Mouse (Mus musculus) kidney, adult 18-20 months (tissue): ENCODE results near the gene Kdm4b.

Source experiments
- DNase-seq: peaks from one replicate; pipeline ENCODE4 v3.0.0; 2021

The Kdm4b gene

DNA sequence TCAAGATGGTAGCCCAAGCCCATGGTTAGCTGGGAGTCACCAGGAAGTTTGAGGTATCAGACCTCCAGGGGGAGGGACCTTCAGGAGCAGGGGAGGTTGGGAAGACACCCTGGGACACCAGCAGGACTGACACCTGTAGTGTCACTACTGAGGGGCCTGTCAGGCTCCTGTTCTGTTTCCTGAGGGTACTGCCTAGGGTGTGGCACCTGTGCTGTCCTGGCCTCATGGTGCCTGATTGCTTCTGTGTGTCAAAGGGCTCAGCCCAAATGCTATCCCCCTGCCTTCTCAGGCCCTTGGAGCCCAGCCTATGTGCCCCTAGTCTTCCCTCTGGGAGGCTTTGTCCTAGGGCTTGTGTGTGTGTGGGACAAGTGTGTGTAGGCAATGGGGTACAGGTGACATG is 22.7 kb downstream of the Kdm4b start:
- DNase-seq, result no peak

GRCm38 (mm10) chr17:56350694-56351093 is 24.8 kb downstream of the Kdm4b start:
- DNase-seq, result peak; percentile 84

- peak; percentile 73 for DNase-seq
Measured at GRCm38 (mm10) chr17:56356921-56357885, 31.3 kb downstream of the Kdm4b start.

DNA sequence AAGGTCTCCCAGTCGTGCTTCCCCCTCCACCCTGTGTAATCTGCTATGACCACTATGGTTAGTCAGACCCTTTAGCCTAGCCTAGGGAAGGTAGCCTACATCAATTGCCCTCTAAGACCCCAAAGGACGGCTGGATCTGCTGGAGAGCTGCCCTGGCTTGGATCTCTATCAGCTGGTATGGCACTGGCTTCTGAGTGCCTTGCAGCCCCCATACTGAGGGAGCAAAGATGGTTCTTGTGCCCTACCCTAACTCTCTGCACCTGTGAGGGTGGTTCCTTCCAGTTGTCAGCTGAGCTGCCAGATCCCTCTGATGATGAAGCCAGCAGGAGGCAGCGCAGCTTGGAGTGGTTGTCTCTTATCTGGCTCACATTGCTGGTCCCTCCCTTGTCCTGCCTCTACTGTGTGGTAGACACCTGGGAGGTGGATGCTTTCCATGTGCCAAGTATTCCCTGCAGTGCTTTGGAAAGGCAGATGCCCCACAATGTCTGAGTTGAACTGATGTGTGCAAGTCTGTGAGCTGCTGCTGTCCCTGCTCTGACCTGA is 33.4 kb downstream of the Kdm4b start:
- DNase-seq, result no peak

DNA sequence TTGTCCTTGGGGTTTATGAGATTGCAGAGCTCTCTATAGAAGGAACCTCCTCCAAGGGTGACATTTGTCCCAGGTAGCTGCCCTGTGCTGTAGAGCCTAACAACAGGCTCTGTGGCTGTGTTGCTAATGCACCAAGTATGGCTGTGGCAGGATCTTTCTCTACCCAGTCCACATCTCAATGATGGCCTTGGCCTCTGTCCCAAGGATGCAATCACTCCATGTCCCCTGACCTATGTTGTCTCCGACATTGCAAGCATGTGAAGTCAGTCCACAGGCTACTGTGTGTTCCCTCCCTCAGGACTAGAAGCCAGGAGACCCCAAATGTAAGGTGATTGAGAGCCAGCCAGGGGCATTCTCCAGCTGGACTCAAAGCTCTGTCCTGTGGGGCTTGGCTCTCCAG is 34.0 kb downstream of the Kdm4b start:
- DNase-seq, result no peak

- DNase-seq, result no peak
Measured at GRCm38 (mm10) chr17:56360451-56360850, 34.6 kb downstream of the Kdm4b start.

DNA sequence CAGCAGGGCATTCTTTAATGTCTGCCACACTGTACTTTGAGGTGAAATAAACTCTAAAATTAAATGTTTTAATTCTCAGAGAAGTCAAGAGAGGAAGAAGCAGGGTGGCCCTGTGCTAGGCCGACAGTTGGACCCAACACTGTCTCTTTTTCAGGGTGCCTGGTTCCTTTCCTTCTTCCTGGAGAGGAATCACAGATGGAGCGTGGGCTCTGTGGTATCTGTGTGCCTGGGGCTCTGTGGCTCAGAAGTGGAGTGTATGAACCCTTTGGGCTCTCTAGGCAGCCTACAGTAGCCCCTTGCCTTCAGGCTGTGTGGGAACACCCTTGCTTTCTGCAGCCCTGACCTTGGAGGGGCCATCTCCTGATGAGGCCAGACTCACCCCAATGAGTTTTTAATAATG is 35.7 kb downstream of the Kdm4b start:
- DNase-seq, result no peak

GRCm38 (mm10) chr17:56365791-56366673 is 40.2 kb downstream of the Kdm4b start:
- no peak for DNase-seq

DNA sequence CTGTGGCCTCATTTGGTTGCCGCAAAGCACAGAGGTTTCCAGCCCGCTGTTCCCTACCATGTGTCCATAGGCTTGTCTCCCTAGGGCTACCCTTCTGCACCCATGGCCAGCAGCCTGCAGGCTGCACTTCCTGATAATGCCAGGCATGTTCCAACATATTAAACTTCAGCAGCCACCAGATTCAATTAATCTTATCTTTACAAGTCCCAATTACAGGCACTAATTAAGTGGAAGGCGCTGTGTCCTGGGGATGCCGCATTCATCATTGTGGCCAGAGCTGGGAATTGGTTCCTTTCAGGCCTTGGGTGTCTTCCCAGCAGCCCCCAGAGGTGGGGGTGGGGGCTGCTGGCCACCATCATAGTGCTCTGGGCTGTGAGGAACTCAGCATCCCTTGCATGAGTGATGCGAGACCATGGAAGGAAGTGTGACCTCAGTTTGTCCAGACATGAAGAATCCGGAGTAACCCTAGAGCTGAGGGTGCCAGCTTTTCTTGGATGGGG is 42.5 kb downstream of the Kdm4b start:
- no peak for DNase-seq

DNA sequence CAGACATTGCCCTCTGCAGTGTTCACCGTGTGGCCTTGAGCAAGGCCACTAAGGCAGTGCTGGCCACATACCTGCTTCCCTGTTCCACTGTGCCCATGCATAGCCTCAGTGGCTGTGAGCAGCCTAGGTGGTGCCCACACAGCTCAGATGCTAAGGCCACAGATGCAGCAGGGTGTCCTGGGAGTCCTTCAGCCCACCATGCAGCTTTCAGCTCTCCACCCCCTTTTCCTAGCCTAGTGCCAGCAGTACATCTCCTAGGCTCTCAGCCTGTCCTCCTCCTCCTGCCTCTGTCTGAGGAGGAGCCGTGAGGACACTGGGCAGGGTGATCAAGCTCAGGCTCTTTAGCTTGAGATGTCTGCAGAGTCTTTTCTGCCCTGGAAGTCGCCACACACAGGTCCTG is 44.2 kb downstream of the Kdm4b start:
- no peak for DNase-seq

- no peak for DNase-seq
Measured at GRCm38 (mm10) chr17:56371029-56371660, 45.3 kb downstream of the Kdm4b start.

DNA sequence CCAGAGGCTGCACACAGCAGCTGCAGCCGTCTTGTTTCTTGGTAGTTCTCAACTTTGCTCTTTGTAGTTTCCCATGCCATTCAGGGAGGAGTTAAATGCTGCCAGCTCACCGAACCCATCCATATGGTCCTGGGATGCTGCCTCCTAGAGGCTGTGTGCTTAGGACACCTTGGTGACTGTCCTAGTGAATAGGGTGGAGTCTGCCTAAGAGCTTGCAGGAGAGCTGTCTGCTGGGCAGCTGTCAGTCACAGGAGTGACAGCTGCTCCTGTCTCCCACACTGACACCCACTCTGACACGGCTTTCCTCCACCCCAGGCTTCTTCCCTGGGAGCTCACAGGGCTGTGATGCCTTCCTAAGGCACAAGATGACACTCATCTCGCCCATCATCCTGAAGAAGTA is 46.2 kb downstream of the Kdm4b start:
- DNase-seq, result no peak

DNA sequence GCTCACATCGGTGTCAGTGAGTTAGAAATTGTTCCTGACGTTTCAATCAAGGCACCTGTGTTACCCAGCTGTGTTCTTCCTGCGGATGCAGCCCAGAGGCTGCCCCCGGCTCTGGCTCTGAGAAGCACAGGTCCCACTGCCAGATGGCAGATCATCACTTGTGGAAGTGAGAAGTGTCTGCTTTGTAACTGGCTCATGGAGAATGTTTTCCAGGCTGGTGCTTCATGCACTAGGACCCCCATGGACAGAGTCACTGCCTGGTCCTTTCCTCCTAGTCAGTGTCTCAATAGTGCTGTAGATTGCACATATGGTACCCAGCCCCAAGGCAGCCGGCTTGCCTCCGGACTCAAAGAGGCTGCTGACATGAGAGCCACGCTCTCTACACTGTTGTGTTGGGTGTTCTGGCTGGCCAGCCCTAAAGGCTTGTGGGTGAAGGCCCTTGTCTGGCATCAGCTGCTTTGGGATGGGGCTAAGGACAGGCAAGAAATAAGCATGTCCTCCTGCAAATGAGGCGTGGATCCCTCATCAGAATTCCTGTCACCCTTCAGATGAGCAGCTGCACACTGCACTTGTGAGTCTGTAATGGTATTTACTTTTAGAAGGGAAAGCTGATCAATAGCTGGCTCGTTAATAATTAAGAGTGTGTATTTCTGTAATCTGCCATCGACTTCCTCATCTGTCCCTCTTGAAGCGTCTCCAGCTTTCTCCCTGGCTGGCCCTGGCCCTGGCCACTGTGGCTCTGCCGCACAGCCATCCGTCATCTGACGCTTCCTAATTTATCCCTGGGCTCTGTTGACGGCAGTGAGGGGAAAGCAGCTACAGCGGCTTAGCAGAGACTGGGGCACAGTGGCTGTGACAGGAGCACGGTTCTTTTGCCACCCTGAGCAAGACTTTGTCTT is 47.5 kb downstream of the Kdm4b start:
- no peak for DNase-seq

DNA sequence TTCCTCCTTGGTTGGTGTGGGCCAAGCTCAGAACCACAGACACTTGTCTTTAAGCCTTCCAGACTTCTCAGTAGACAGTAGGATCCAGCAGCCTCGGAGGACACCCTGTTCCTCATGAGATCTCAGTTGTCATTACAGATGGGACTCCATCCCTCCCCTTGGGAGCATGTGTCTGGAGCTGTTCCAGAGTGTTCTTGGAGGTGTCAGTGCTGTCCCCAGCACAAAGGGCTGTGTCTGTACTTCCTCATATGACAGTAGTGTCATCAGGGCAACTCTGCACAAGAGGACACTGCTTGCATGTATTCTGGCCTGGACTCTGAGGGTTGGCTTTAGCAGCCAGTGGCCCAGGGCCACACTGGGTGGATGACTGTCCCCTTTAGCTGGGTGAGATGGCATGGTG is 49.0 kb downstream of the Kdm4b start:
- DNase-seq, result no peak

DNA sequence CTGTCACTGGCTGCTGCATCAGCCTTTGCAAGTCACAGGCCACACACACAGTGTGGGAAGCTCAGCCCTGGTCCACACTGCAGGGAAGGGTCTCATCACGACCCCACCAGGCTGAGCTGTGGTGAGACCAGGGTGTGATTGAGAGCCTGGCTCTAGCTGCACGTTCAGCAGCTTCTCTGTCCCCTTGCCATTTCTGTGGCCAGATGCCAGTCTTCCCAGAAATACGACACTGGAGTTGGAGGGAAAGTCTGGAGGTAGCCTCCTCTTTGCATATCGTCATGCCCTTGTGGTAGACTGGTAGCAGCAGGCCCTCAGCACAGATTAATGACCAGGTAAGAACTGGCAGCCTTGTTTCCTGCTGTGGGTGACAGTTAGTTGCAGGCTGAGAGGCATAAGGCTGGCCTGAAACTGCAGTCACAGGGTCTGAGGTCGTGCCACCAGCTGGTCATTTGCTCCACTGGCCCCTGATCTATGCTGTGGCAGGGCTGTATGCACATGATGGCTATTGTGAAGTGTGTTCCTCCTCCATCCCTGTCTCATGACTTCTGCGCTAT is 53.5 kb downstream of the Kdm4b start:
- no peak for DNase-seq

GRCm38 (mm10) chr17:56380286-56380685 is 54.4 kb downstream of the Kdm4b start:
- no peak for DNase-seq

DNA sequence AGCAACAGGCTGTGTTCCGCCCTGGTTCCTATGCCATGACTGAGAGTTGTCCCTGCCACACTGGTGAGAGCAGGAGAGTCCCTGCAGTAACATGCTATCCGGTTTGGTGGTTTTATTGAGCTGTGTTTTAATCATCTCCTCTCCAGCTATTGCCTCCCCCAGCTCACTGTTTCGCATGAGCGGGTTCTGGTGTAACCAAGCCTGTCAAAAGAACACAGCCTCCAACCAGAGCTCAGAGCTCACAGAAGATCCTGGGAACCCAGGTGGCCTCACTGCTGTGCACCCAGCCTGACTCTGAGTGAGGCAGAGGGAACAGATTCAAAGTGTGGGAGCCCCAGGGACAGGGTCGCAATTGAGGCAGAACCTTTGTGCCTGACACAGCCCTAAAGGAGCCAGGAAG is 55.3 kb downstream of the Kdm4b start:
- peak; percentile 22 for DNase-seq

DNA sequence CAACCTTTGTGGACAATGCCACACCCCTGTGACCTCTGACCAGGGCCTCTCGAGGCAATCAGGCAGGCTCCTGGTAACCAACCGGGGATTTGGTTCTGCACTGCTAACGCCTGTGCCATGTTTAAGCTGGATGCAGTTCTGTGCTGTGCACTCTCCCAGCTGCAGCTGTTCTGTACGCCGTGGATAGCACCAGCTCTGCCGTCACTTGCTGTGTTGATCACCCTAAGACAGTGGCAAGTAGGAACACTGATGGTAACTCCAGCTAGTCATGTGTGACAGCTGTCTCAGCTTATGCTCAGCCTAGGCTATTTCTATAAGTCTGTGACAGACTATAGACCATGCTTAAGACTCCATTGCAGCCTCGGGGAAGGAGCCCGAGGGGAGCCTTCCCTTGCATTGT is 57.1 kb downstream of the Kdm4b start:
- no peak for DNase-seq

- DNase-seq, result peak; percentile 15
Measured at GRCm38 (mm10) chr17:56384903-56385302, 59.0 kb downstream of the Kdm4b start.

- DNase-seq, result no peak
Measured at GRCm38 (mm10) chr17:56387612-56388011, 61.8 kb downstream of the Kdm4b start.

DNA sequence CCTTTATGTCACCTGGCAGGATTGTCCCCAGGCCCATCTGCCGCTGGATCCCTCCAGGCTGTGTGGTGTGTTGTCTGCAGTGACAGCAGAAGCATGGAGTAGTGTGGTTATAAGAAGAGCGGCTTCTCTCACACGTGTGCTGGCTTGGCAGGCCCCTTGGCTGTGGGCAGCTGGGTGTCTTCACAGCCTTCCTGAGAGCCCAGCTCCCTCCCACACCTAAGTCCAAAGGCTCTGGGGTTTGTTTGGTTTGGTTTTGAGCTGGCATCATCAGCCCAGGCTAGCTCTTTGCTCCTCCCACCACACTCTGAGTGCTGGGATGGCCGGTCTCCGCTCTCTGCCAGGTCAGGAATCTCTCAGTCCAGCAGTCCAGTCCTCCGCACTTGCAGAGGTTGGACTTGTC is 67.4 kb downstream of the Kdm4b start:
- no peak for DNase-seq
